Mouse (Mus musculus) embryonic facial prominence, embryonic 10.5 days (tissue): ENCODE measurements at regions not wholly inside any gene's neighbourhood (a gene's known extent, or its start where the extent isn't known, plus 50 kb on each side); places are given as distances from the start of the nearest gene placed in this dataset.
A peak's percentile ranks its signal among the peaks of the same experiment; 100 is the strongest.

Experiments used
- DNase-seq: peaks from one replicate; pipeline ENCODE4 v3.0.0-alpha.2; 2017; ENCODE audit warnings: low spot score
- H3K27ac ChIP-seq: fragments of 300-500 bp; sonication (generic); replicated peaks from 2 replicates; pipeline ENCODE4 v1.5.1; 2016; ENCODE audit warnings: mild to moderate bottlenecking
- H3K27me3 ChIP-seq: fragments of 300-500 bp; sonication (generic); replicated peaks from 2 replicates; pipeline ENCODE4 v1.6.1; 2016; ENCODE audit warnings: low read depth, mild to moderate bottlenecking; ENCODE audit not compliant: poor library complexity, severe bottlenecking
- H3K36me3 ChIP-seq: fragments of 300-500 bp; sonication (generic); replicated peaks from 2 replicates; pipeline ENCODE4 v1.6.1; 2016; ENCODE audit warnings: mild to moderate bottlenecking, moderate library complexity
- H3K4me1 ChIP-seq: fragments of 300-500 bp; sonication (generic); 2 replicates; pipeline ENCODE4 v1.6.1; 2016
- H3K4me3 ChIP-seq: fragments of 300-500 bp; sonication (generic); 2 replicates; pipeline ENCODE4 v1.5.1; 2016; ENCODE audit warnings: mild to moderate bottlenecking, moderate library complexity
- H3K9me3 ChIP-seq: fragments of 300-500 bp; sonication (generic); 2 replicates; pipeline ENCODE4 v1.6.1; 2016; ENCODE audit warnings: mild to moderate bottlenecking
- WGBS: fragments of 180-500 bp; shearing (Covaris S2); methylation state at CpG from one replicate; pipeline ENCODE4 v1.1.7; 2016; 5-methylcytosine and 5-hydroxymethylcytosine counted together

DNA sequence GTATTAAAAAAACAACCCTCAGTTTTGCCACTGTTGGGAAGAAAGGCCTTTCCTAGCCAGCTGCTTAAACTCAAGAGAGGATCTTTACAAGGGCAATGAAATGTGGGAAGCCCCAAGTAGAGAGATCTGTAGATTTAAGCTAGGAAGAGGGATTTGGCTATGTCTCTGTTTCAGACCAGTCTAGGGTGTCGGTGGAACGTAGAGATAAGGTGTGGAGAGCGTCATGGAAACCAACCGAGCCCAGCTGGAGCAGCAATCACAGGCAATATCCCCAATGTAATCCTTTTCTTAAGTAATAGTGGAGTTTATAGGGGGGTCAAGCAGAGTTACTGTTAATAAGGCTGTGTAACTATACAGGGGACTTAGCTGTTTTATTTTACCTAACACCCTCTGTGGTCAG is 204.6 kb upstream of the Mme start:
- Histone ChIP-seq H3K27me3 (no peaks in the 10 kb centered on the region), H3K4me1 (no peaks in the 10 kb centered on the region), H3K4me3 (no peak overlapping the region), H3K9me3 (no peaks in the 10 kb centered on the region), H3K27ac (no peak overlapping the region), H3K36me3 (no peaks in the 10 kb centered on the region)
- no peak for DNase-seq
- WGBS, result 84% methylated on average over 4 of the region's 4 CpGs

DNA sequence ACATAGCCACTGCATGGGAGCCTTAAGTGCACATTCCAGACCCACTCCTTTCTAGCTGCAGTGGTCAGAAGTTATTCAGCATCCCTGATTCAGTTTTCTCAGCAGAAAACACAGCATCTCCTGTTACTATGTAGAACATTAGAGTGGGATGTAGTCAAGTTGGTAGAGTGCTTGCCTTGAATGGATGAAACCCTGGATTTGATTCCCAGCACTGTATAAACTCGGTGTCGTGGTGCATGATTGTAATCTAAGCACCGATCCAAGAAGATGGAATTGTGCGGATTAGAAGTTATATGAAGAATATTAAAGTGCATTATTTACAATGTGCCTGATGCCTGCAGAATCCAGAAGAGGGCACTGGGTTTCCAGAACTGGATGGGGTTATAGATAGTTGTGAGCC is 170.6 kb upstream of the Mme start:
- H3K36me3 ChIP-seq, result no peaks in the 10 kb centered on the region
- no peak overlapping the region for H3K27ac ChIP-seq
- H3K27me3 ChIP-seq, result no peaks in the 10 kb centered on the region
- WGBS, result 90% methylated on average over 4 of the region's 4 CpGs
- no peak overlapping the region for H3K4me3 ChIP-seq
- peaks cover 5% of the 10 kb centered on the region; the same call in 1 of the 2 replicates for H3K4me1 ChIP-seq
- no peak for DNase-seq
- H3K9me3 ChIP-seq, result no peaks in the 10 kb centered on the region

DNA sequence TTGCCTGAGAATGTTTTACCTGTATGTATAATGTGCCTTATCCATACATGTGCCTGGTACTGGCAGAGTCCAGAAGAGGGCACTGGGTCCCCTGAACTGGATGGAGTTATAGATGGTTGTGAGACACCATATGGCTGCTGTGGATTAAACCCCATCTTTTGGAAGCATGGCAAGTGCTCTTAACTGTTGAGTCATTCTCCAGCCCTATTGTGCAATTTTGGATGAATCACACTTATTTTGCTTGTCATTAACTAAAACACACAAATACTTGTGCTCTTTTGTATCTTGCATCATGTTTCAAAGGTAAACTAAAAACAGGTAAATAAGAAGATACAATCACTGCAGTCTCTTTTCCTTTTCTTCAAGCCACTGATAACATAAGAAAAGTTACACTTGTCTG is 168.3 kb upstream of the Mme start:
- no peak for DNase-seq
- no peak overlapping the region for H3K27ac ChIP-seq
- H3K9me3 ChIP-seq, result no peaks in the 10 kb centered on the region
- H3K27me3 ChIP-seq, result no peaks in the 10 kb centered on the region
- H3K4me3 ChIP-seq, result no peak overlapping the region
- H3K36me3 ChIP-seq, result no peaks in the 10 kb centered on the region
- peaks cover 2% of the 10 kb centered on the region; the same call in 1 of the 2 replicates for H3K4me1 ChIP-seq

DNA sequence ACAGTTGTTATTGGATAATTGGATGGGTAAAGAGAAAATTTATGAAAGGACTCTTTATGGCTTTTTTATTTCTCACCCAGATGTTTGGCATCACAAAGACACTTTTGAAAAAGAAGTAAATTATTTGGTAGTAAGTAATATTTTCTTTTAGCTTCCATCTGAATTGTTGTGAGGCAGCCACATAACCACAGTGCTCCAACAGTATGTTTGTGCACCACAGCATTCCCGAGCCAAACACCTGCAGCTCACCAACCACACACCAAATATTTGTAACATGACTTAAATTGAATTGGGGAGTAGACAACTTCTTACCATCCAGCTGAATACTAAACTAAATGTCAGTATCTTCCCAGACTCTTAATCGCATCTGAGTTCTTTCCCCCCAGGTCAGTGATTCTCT is 163.2 kb upstream of the Mme start:
- Histone ChIP-seq H3K4me3 (no peak overlapping the region), H3K9me3 (no peaks in the 10 kb centered on the region), H3K27ac (no peak overlapping the region), H3K27me3 (no peaks in the 10 kb centered on the region), H3K4me1 (no peaks in the 10 kb centered on the region), H3K36me3 (no peaks in the 10 kb centered on the region)
- 88% methylated on average over 2 of the region's 2 CpGs for WGBS
- DNase-seq, result no peak

DNA sequence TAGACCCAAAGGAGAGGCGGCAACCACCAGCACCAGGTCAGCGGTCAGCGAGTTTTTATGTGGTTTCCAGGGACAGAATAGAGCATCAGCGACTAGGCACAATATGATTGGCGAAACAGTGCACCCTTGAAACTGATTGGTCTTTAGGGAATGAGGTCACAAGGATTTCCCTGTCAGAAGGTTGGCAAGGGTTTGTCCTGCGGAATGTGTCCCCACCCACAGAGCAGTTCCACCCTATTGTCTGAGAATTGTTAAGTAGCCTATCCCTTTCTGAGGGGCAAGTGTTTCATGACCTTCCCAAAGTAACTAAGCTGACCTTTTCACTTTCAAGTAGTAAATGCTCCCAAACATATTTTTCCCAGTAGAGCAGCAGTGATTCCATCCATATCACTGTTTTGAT is 159.2 kb upstream of the Mme start:
- H3K27me3 ChIP-seq, result no peaks in the 10 kb centered on the region
- H3K4me3 ChIP-seq, result no peak overlapping the region
- H3K36me3 ChIP-seq, result no peaks in the 10 kb centered on the region
- DNase-seq, result no peak
- WGBS, result 91% methylated on average over 6 of the region's 6 CpGs
- H3K9me3 ChIP-seq, result no peaks in the 10 kb centered on the region
- no peak overlapping the region for H3K27ac ChIP-seq
- H3K4me1 ChIP-seq, result 0 out of 2 replicates have a peak, but pooled peaks cover 3% of the 10 kb centered on the region

DNA sequence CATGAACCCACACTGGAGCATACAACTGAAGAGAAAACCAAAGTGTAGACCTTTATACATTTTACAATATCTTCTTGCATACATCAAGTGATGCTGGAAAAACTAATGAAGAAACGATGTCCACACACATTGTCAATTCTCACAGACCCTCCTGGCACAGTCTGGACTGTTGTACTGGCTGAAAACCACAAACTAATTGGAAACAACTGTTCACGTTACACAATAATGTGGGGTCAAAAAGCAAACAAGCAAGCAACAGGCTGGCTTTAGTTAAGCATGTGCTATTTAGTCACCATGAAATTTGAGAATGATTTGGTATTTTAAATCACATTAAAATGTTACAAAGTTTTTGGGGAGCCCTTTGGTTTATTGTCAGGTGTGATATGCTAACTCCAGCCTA is 155.9 kb upstream of the Mme start:
- DNase-seq, result peak; percentile 13
- Histone ChIP-seq H3K4me1 (0 out of 2 replicates have a peak, but pooled peaks cover 3% of the 10 kb centered on the region), H3K27ac (0 out of 2 replicates have a peak overlapping the region, but pooled peaks have one; percentile 14), H3K4me3 (no peak overlapping the region), H3K27me3 (no peaks in the 10 kb centered on the region), H3K36me3 (no peaks in the 10 kb centered on the region), H3K9me3 (no peaks in the 10 kb centered on the region)
- WGBS, result 37% methylated on average over 2 of the region's 2 CpGs

DNA sequence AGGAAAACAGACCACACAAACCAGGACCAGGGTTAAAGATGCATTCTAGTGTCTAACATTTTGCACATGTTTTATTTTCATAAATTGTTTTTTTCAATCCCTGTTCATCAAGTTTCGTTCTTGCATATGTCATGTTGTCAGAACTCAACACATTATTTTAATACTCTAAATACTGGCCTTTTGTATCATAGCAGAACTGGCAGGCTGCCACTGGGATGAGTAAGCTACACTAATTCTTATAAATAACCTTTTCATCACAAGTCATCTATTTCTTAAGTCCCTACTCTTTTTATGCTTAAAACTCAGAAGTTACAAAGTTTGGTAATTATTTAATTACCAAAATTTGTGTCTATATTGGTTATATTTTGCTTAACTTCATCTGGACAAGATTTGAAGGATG is 148.4 kb upstream of the Mme start:
- no peak overlapping the region for H3K4me3 ChIP-seq
- no peaks in the 10 kb centered on the region for H3K36me3 ChIP-seq
- no peaks in the 10 kb centered on the region for H3K27me3 ChIP-seq
- H3K9me3 ChIP-seq, result no peaks in the 10 kb centered on the region
- H3K4me1 ChIP-seq, result no peaks in the 10 kb centered on the region
- 87% methylated on average over 1 of the region's 1 CpGs for WGBS
- no peak for DNase-seq
- no peak overlapping the region for H3K27ac ChIP-seq

DNA sequence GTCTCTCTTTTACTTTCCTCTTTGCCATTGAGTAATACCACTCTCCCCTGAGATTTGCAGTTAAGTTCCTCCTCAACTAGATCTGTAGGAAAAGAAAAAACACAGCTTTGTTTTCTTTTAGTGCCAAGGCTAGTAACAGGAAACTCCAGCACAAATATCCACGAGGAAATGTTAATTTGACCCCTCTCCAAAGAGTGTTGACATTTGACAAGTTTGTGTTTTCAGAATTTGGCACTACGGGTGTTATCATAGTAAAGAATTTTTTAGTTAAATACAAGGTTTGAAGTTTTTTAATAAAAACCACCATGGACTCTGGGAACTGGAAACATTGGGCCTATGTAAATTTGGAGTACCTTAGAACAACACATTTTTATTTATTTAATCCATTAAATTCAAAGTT is 126.1 kb upstream of the Mme start:
- 27% methylated on average over 2 of the region's 2 CpGs for WGBS
- H3K4me1 ChIP-seq, result no peaks in the 10 kb centered on the region
- no peaks in the 10 kb centered on the region for H3K36me3 ChIP-seq
- no peaks in the 10 kb centered on the region for H3K9me3 ChIP-seq
- no peak overlapping the region for H3K4me3 ChIP-seq
- DNase-seq, result no peak
- no peaks in the 10 kb centered on the region for H3K27me3 ChIP-seq
- H3K27ac ChIP-seq, result no peak overlapping the region

DNA sequence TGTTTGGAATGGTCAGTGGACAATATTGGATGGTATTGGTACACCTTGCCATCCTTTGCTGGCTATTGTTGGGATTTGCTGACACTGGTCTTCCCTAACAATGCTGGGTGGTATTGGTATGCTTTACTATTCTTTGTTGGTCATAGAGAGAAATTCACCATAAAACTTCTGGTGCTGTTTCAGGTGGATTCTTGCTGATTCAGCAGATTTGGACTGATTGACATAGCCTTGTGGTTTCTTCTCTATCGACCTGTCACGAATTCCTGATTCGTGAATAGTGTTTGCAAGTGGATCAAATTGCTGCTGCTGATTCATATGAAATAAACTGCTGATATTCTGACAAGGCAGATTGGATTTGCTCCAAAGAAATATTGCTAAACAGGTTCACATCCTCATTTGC is 109.5 kb upstream of the Mme start:
- no peaks in the 10 kb centered on the region for H3K9me3 ChIP-seq
- H3K27me3 ChIP-seq, result no peaks in the 10 kb centered on the region
- H3K4me3 ChIP-seq, result no peak overlapping the region
- 88% methylated on average over 3 of the region's 3 CpGs for WGBS
- H3K4me1 ChIP-seq, result peaks cover under 1% of the 10 kb centered on the region
- H3K36me3 ChIP-seq, result no peaks in the 10 kb centered on the region
- no peak overlapping the region for H3K27ac ChIP-seq
- no peak for DNase-seq

DNA sequence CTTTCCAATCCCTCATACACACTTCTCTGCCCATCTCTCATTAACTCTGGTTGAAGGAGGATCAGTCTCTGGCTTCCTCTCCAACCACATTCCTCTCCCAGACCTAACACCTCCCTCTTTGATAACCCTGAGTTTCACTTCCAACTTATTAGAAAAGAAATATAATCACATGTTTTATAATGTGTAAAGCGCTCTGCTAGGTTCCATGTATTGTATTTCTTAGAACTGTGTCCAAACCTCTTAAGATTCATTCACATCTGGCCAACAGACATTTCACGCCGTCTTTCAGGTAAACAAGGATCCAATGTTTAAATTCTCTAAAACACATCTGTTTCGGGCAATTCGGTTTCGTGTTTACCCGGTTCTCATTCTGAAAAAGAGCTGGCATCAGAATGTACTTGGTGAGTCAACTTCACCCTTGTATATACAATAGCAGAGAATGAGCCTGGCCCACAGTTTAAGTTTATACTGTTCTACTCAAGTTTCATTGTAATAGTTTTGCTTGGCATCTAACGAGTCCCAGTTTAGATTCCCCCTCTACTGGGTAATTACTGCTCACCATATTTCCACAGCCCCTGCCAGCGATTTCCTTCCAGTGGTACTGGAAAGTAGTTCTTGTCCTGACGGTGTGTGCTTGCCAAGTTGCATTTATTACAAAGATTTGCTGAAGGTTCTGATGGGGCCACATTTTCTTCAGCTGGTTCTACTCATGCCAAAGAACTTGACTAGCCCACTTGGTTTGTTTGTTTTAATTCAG is 103.8 kb upstream of the Mme start:
- Histone ChIP-seq H3K27me3 (no peaks in the 10 kb centered on the region), H3K9me3 (no peaks in the 10 kb centered on the region), H3K4me3 (no peak overlapping the region), H3K4me1 (peaks cover 6% of the 10 kb centered on the region), H3K27ac (no peak overlapping the region; the same call in 1 of the 2 replicates), H3K36me3 (no peaks in the 10 kb centered on the region)
- WGBS, result 67% methylated on average over 10 of the region's 10 CpGs
- no peak for DNase-seq

DNA sequence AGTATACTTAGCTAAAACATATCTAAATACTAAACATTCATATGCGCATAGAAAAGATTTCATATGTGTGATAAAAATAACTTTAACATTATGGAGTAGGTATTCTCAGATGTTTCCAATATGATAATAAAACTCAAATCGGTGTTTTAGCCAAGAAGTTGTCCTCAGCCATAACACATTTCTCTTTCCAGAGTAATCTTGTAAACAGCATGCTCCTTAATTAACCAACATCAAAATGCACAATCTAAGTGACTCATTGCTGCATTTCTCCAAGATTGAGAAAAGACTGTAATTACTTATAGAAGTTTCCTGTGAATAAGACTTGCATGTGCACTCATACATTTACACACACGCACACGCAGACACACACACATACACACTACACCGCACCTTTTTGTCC is 95.1 kb upstream of the Mme start:
- no peak overlapping the region for H3K27ac ChIP-seq
- H3K27me3 ChIP-seq, result no peaks in the 10 kb centered on the region
- DNase-seq, result no peak
- 95% methylated on average over 5 of the region's 5 CpGs for WGBS
- no peaks in the 10 kb centered on the region for H3K36me3 ChIP-seq
- peaks cover 6% of the 10 kb centered on the region; the same call in 1 of the 2 replicates for H3K4me1 ChIP-seq
- no peak overlapping the region for H3K4me3 ChIP-seq
- no peaks in the 10 kb centered on the region for H3K9me3 ChIP-seq

DNA sequence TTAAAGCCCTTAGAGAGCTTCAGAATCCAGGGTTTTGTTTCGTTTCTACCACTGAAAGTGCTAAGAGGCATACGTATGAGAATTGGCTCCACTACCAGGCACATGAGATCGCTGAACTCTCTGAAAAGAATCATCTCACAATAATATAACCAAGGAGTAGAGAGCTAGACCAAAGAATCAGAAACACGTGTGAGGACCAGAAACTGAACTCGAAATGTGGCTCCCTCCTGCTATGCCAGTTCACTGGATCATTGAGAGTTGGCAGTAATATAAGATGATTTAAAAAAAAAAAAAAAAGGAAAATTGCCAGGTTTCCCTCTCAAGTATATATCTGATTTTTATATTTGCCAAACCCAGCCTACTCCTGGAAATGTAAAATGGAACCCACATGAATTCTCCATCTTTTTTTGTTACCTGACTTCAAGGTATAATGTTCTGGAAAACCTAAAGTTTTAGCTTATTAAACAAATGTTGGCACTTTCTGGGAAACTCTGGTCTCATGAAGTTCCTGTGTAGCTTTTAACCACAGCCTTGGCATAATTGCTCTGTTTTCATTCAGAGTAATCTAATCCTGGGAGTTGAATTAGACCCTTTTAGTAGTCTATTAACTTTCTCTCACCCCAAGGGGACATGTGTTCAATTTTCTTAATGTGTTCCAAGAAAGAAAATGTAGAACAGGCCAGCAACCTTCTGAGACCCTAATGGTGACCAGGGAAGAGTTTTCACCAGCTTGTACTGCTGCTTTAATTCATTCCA is 58.7 kb upstream of the Mme start:
- Histone ChIP-seq H3K4me1 (peaks cover 12% of the 10 kb centered on the region), H3K27ac (no peak overlapping the region), H3K36me3 (no peaks in the 10 kb centered on the region), H3K9me3 (no peaks in the 10 kb centered on the region), H3K4me3 (no peak overlapping the region), H3K27me3 (no peaks in the 10 kb centered on the region)
- WGBS, result 48% methylated on average over 5 of the region's 5 CpGs
- DNase-seq, result no peak

DNA sequence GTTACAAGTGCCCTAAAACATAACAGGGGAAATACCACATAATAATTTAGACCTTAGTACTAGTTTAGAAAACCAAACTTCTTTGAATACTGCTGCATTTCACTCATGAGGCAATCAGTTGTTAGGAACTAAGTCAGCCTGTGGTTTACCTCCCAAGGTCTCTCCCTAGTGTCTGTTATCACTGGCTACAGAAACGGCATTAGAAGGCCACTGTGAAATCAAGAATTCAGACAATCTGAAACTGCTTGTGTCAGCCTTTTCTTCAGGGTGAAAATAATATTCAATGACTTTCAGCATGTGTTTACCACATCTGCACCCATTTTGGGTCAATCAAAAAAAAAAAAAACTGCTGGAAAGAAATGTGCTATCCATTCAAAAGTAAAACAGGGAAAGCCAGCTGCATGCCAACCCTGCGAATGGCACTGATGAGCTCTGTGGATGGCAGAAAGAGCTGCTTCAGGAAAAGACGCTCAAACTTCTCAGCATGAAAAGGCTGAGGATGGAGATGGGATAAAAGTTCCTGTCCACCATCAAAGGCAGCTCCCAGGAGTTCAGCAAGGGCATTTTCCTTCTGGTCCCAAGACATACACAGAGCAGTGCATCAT is 53.4 kb upstream of the Mme start:
- no peak for DNase-seq
- Histone ChIP-seq H3K36me3 (no peaks in the 10 kb centered on the region), H3K27ac (no peak overlapping the region), H3K4me3 (no peak overlapping the region), H3K9me3 (no peaks in the 10 kb centered on the region), H3K4me1 (peaks cover 13% of the 10 kb centered on the region), H3K27me3 (no peaks in the 10 kb centered on the region)
- 76% methylated on average over 3 of the region's 3 CpGs for WGBS
